Mouse (Mus musculus) limb, embryonic 10.5 days (tissue): ENCODE measurements at regions not wholly inside any gene's neighbourhood (a gene's known extent, or its start where the extent isn't known, plus 50 kb on each side); places are given as distances from the start of the nearest gene placed in this dataset.
A peak's percentile ranks its signal among the peaks of the same experiment; 100 is the strongest.

ENCODE experiments used
- DNase-seq: peaks from one replicate; pipeline ENCODE4 v3.0.0-alpha.2; 2017; ENCODE audit warnings: low spot score
- H3K27ac ChIP-seq: fragments of 300-500 bp; sonication (generic); 2 replicates; pipeline ENCODE4 v1.5.1; 2016; ENCODE audit warnings: mild to moderate bottlenecking
- H3K27me3 ChIP-seq: fragments of 300-500 bp; sonication (generic); 2 replicates; pipeline ENCODE4 v1.6.1; 2016; ENCODE audit warnings: low read depth, mild to moderate bottlenecking; ENCODE audit not compliant: poor library complexity, severe bottlenecking
- H3K36me3 ChIP-seq: fragments of 300-500 bp; sonication (generic); 2 replicates; pipeline ENCODE4 v1.6.1; 2016; ENCODE audit warnings: mild to moderate bottlenecking, moderate library complexity
- H3K4me1 ChIP-seq: fragments of 300-500 bp; sonication (generic); 2 replicates; pipeline ENCODE4 v1.6.1; 2016
- H3K4me3 ChIP-seq: fragments of 300-500 bp; sonication (generic); 2 replicates; pipeline ENCODE4 v1.5.1; 2016; ENCODE audit warnings: mild to moderate bottlenecking, moderate library complexity
- H3K9me3 ChIP-seq: fragments of 300-500 bp; sonication (generic); replicated peaks from 2 replicates; pipeline ENCODE4 v1.6.1; 2016; ENCODE audit warnings: mild to moderate bottlenecking
- WGBS: fragments of 180-500 bp; shearing (Covaris S2); methylation state at CpG from one replicate; pipeline ENCODE4 v1.1.7; 2016; 5-methylcytosine and 5-hydroxymethylcytosine counted together

- H3K27ac ChIP-seq = no peak overlapping the region
- peak; percentile 26 for DNase-seq
- peaks cover 28% of the 10 kb centered on the region for H3K4me1 ChIP-seq
- no peaks in the 10 kb centered on the region for H3K27me3 ChIP-seq
- no peaks in the 10 kb centered on the region for H3K36me3 ChIP-seq
- no peaks in the 10 kb centered on the region for H3K9me3 ChIP-seq
- H3K4me3 ChIP-seq = no peak overlapping the region
These were observed 155.7 kb upstream of the Arid2 start for GRCm38 (mm10) chr15:96131582-96132091.

- peak; percentile 19 for DNase-seq
- no peaks in the 10 kb centered on the region for H3K36me3 ChIP-seq
- no peak overlapping the region for H3K4me3 ChIP-seq
- no peak overlapping the region for H3K27ac ChIP-seq
- 73% methylated on average over 3 of the region's 3 CpGs for WGBS
- peaks cover 28% of the 10 kb centered on the region for H3K4me1 ChIP-seq
- no peaks in the 10 kb centered on the region for H3K27me3 ChIP-seq
- no peaks in the 10 kb centered on the region for H3K9me3 ChIP-seq
These were observed 154.7 kb upstream of the Arid2 start for GRCm38 (mm10) chr15:96132636-96133035.

- 25% methylated on average over 13 of the region's 13 CpGs for WGBS
- peaks cover 35% of the 10 kb centered on the region for H3K4me1 ChIP-seq
- H3K27ac ChIP-seq = peak overlapping the region; percentile 36; the same call in 1 of the 2 replicates
- no peak overlapping the region for H3K4me3 ChIP-seq
- peak; percentile 31 for DNase-seq
- H3K9me3 ChIP-seq = no peaks in the 10 kb centered on the region
- no peaks in the 10 kb centered on the region for H3K27me3 ChIP-seq
- H3K36me3 ChIP-seq = no peaks in the 10 kb centered on the region
These were observed 152.0 kb upstream of the Arid2 start for GRCm38 (mm10) chr15:96135250-96135731.

GRCm38 (mm10) chr15:96135816-96136215 is 151.5 kb upstream of the Arid2 start:
- H3K4me1 ChIP-seq = peaks cover 33% of the 10 kb centered on the region
- no peak for DNase-seq
- no peaks in the 10 kb centered on the region for H3K36me3 ChIP-seq
- H3K27ac ChIP-seq = peak overlapping the region; percentile 36; the same call in 1 of the 2 replicates
- no peak overlapping the region for H3K4me3 ChIP-seq
- 37% methylated on average over 6 of the region's 6 CpGs for WGBS
- H3K9me3 ChIP-seq = no peaks in the 10 kb centered on the region
- H3K27me3 ChIP-seq = no peaks in the 10 kb centered on the region

GRCm38 (mm10) chr15:96137534-96137933 is 149.8 kb upstream of the Arid2 start:
- Histone ChIP-seq H3K27me3 (no peaks in the 10 kb centered on the region), H3K4me3 (no peak overlapping the region), H3K4me1 (peaks cover 37% of the 10 kb centered on the region), H3K27ac (no peak overlapping the region), H3K9me3 (no peaks in the 10 kb centered on the region), H3K36me3 (no peaks in the 10 kb centered on the region)
- WGBS = 94% methylated on average over 17 of the region's 17 CpGs
- DNase-seq = peak; percentile 28

GRCm38 (mm10) chr15:96137945-96138344 is 149.4 kb upstream of the Arid2 start:
- H3K4me1 ChIP-seq = peaks cover 37% of the 10 kb centered on the region
- DNase-seq = no peak
- no peaks in the 10 kb centered on the region for H3K9me3 ChIP-seq
- WGBS = 96% methylated on average over 3 of the region's 3 CpGs
- no peaks in the 10 kb centered on the region for H3K36me3 ChIP-seq
- no peaks in the 10 kb centered on the region for H3K27me3 ChIP-seq
- no peak overlapping the region for H3K4me3 ChIP-seq
- no peak overlapping the region for H3K27ac ChIP-seq

- Histone ChIP-seq H3K27ac (no peak overlapping the region), H3K4me1 (no peaks in the 10 kb centered on the region), H3K4me3 (no peak overlapping the region), H3K9me3 (no peaks in the 10 kb centered on the region), H3K36me3 (no peaks in the 10 kb centered on the region), H3K27me3 (no peaks in the 10 kb centered on the region)
- no peak for DNase-seq
- 80% methylated on average over 6 of the region's 6 CpGs for WGBS
These were observed 133.8 kb upstream of the Arid2 start for GRCm38 (mm10) chr15:96153489-96153888.

GRCm38 (mm10) chr15:96158321-96158720 is 129.0 kb upstream of the Arid2 start:
- no peaks in the 10 kb centered on the region for H3K4me1 ChIP-seq
- WGBS = 92% methylated on average over 4 of the region's 4 CpGs
- H3K27ac ChIP-seq = no peak overlapping the region
- H3K4me3 ChIP-seq = no peak overlapping the region
- H3K36me3 ChIP-seq = no peaks in the 10 kb centered on the region
- no peak for DNase-seq
- H3K27me3 ChIP-seq = no peaks in the 10 kb centered on the region
- H3K9me3 ChIP-seq = no peaks in the 10 kb centered on the region

GRCm38 (mm10) chr15:96164771-96165431 is 122.4 kb upstream of the Arid2 start:
- Histone ChIP-seq H3K27ac (no peak overlapping the region), H3K27me3 (peaks cover 11% of the 10 kb centered on the region), H3K4me1 (peaks cover 6% of the 10 kb centered on the region), H3K4me3 (no peak overlapping the region), H3K9me3 (no peaks in the 10 kb centered on the region), H3K36me3 (no peaks in the 10 kb centered on the region)
- DNase-seq = no peak
- WGBS = 75% methylated on average over 13 of the region's 13 CpGs

GRCm38 (mm10) chr15:96167256-96167655 is 120.1 kb upstream of the Arid2 start:
- H3K4me3 ChIP-seq = no peak overlapping the region
- WGBS = 86% methylated on average over 9 of the region's 9 CpGs

GRCm38 (mm10) chr15:96169726-96170467 is 117.4 kb upstream of the Arid2 start:
- WGBS = 17% methylated on average over 15 of the region's 15 CpGs
- H3K9me3 ChIP-seq = no peaks in the 10 kb centered on the region
- H3K4me3 ChIP-seq = peak overlapping the region; percentile 40
- peak; percentile 42 for DNase-seq
- H3K4me1 ChIP-seq = peaks cover 13% of the 10 kb centered on the region
- H3K27me3 ChIP-seq = peaks cover 25% of the 10 kb centered on the region
- H3K27ac ChIP-seq = peak overlapping the region; percentile 54
- H3K36me3 ChIP-seq = no peaks in the 10 kb centered on the region

More at GRCm38 (mm10) chr15:96167256-96167655, 120.1 kb upstream of the Arid2 start:
- H3K9me3 ChIP-seq = no peaks in the 10 kb centered on the region
- peaks cover 13% of the 10 kb centered on the region for H3K4me1 ChIP-seq
- H3K36me3 ChIP-seq = no peaks in the 10 kb centered on the region
- no peak overlapping the region for H3K27ac ChIP-seq
- peaks cover 25% of the 10 kb centered on the region for H3K27me3 ChIP-seq
- no peak for DNase-seq

- no peak for DNase-seq
- WGBS = 12% methylated on average over 22 of the region's 22 CpGs
- Histone ChIP-seq H3K27ac (no peak overlapping the region), H3K9me3 (no peaks in the 10 kb centered on the region), H3K27me3 (peaks cover 25% of the 10 kb centered on the region), H3K4me3 (peak overlapping the region; percentile 43), H3K4me1 (peaks cover 13% of the 10 kb centered on the region), H3K36me3 (no peaks in the 10 kb centered on the region)
These were observed 116.1 kb upstream of the Arid2 start for GRCm38 (mm10) chr15:96170986-96171769.
